ENCODE assay signal across 8 mouse cellular contexts in genomic region chr13:43479767-43480571, GRCm38 (mm10). TPM values are rescaled to one million over a fixed set of nuclear protein-coding genes. Genes with fewer than 3 reads are reported as not detected.
DNase-seq lines count a peak whose midpoint lies in the region; ATAC-seq and TF ChIP-seq lines count a peak whose summit lies in the region.

No protein-coding gene starts in this region.

- no peak for TF ChIP-seq CTCF in olfactory bulb, adult 2 months (IDR thresholded peaks at IDR 0.05; ENCODE audit: insufficient read depth, low read depth, low read length)

- no peak for ATAC-seq in megakaryocyte, adult 5-6 weeks (ENCODE audit: poor library complexity, severe bottlenecking)
- ATAC-seq in intestine, embryonic 16.5 days, result peak; percentile 4; the same call in 1 of the 2 replicates

- peak overlapping the region; percentile 75 for H3K4me2 ChIP-seq in intestine, embryonic 16.5 days (ENCODE audit: low read depth, low read length)

- no peak for TF ChIP-seq POLR2A in olfactory bulb, adult 2 months (IDR thresholded peaks at IDR 0.05; ENCODE audit: insufficient read depth, low read depth, low read length)

- peak overlapping the region; percentile 96 for H3K9ac ChIP-seq in intestine, embryonic 16.5 days (ENCODE audit: low read depth, low read length)

- peak; percentile 60 to 67 for DNase-seq in cerebellum, postnatal 10 days
- peak; percentile 53 for DNase-seq in gastrocnemius, postnatal 10 days
- peak; percentile 21 to 30 for DNase-seq in lung, adult 18-20 months
- DNase-seq in thymus, postnatal 25 days, result peak; percentile 42

- H3K4me3 ChIP-seq in megakaryocyte, embryonic 14.5 days (replicated peaks), result peak overlapping the region; percentile 97
- peak overlapping the region; percentile 90 for H3K4me3 ChIP-seq in intestine, embryonic 16.5 days (ENCODE audit: low read length)
- H3K4me3 ChIP-seq in olfactory bulb, adult 2 months (ENCODE audit: insufficient read depth, low read depth, low read length), result peak overlapping the region; percentile 100

- under 1% methylated on average over 36 of the region's 36 CpGs for WGBS in intestine, embryonic 16.5 days
- WGBS in olfactory bulb, adult 2 months, result under 1% methylated on average over 36 of the region's 36 CpGs

- peaks cover 41% of the 10 kb centered on the region for H3K4me1 ChIP-seq in megakaryocyte, embryonic 14.5 days
- H3K4me1 ChIP-seq in intestine, embryonic 16.5 days (ENCODE audit: control insufficient read depth, insufficient read depth, low read length), result peaks cover 18% of the 10 kb centered on the region
- peaks cover 3% of the 10 kb centered on the region for H3K4me1 ChIP-seq in olfactory bulb, adult 2 months (ENCODE audit: control insufficient read depth, insufficient read depth, low read length)

- no peaks in the 10 kb centered on the region for H3K27me3 ChIP-seq in megakaryocyte, embryonic 14.5 days (replicated peaks)
- H3K27me3 ChIP-seq in intestine, embryonic 16.5 days (replicated peaks; ENCODE audit: control insufficient read depth, insufficient read depth, low read length), result no peaks in the 10 kb centered on the region

- H3K9me3 ChIP-seq in megakaryocyte, embryonic 14.5 days, result no peaks in the 10 kb centered on the region
- H3K9me3 ChIP-seq in intestine, embryonic 16.5 days (ENCODE audit: control insufficient read depth, low read length), result no peaks in the 10 kb centered on the region

- H3K27ac ChIP-seq in intestine, embryonic 16.5 days (ENCODE audit: low read length), result peak overlapping the region; percentile 98
- peak overlapping the region; percentile 76 for H3K27ac ChIP-seq in olfactory bulb, adult 2 months (ENCODE audit: insufficient read depth, low read depth, low read length)

- peaks cover 20% of the 10 kb centered on the region for H3K36me3 ChIP-seq in megakaryocyte, embryonic 14.5 days (replicated peaks; ENCODE audit: low read length)
- no peaks in the 10 kb centered on the region for H3K36me3 ChIP-seq in intestine, embryonic 16.5 days (ENCODE audit: control insufficient read depth, insufficient read depth, low read length)

RNA-seq across cellular contexts. Expression of gene Ranbp9, which starts 1.1 kb away (rescaled TPM):
- 15.7 and 40.8 TPM in 2 replicates for polyA plus RNA-seq in megakaryocyte, embryonic 14.5 days (2012; ENCODE audit: insufficient read depth, low replicate concordance)
- total RNA-seq in megakaryocyte, adult 5-6 weeks (2015), result 117 and 133 TPM in 2 replicates
- total RNA-seq in megakaryocyte, adult 5-6 weeks (2017), result 119 and 134 TPM in 2 replicates
- total RNA-seq in gastrocnemius, postnatal 10 days (2021), result 10 to 100 TPM; 38.1 to 43.4 TPM
- polyA plus RNA-seq in intestine, embryonic 16.5 days (2015; fragmentation: Nextera tagmentation; extraction: Ambion mirVana), result 4.3 and 5.5 TPM in 2 replicates
- polyA plus RNA-seq in olfactory bulb, adult 2 months (2012; ENCODE audit: insufficient read depth, insufficient read length, low replicate concordance, missing spikeins), result 568 TPM in 1 of 2 replicates, not detected in the other
